Mouse (Mus musculus) midbrain, postnatal 0 days (tissue): ENCODE measurements at regions not wholly inside any gene's neighbourhood (a gene's known extent, or its start where the extent isn't known, plus 50 kb on each side); places are given as distances from the start of the nearest gene placed in this dataset.

Experiments used
- ATAC-seq: fragments of 200-750 bp; cut with Nextera tagmentation; 2 replicates; pipeline ENCODE4 v1.8.0; 2017; ENCODE audit warnings: moderate number of reproducible peaks, mild to moderate bottlenecking, moderate TSS enrichment, moderate library complexity; ENCODE audit not compliant: low FRiP score
- DNase-seq: peaks from one replicate; pipeline ENCODE4 v3.0.0-alpha.2; 2015; ENCODE audit warnings: low spot score
- H3K27ac ChIP-seq: fragments of 300-500 bp; sonication (generic); 2 replicates; pipeline ENCODE4 v1.5.1; 2014; ENCODE audit warnings: low read depth, mild to moderate bottlenecking, low read length, mixed read lengths
- H3K27me3 ChIP-seq: fragments of 300-500 bp; sonication (generic); 2 replicates; pipeline ENCODE4 v1.6.1; 2014; ENCODE audit warnings: low read length, control low read depth, mixed read lengths; ENCODE audit not compliant: insufficient read depth
- H3K36me3 ChIP-seq: fragments of 300-500 bp; sonication (generic); 2 replicates; pipeline ENCODE4 v1.6.1; 2014; ENCODE audit warnings: low read length, control low read depth, mixed read lengths; ENCODE audit not compliant: insufficient read depth
- H3K4me1 ChIP-seq: fragments of 300-500 bp; sonication (generic); 2 replicates; pipeline ENCODE4 v1.6.1; 2014; ENCODE audit warnings: mild to moderate bottlenecking, control low read depth, antibody characterized with exemption, low read length, mixed read lengths; ENCODE audit not compliant: insufficient read depth
- H3K4me2 ChIP-seq: fragments of 300-500 bp; sonication (generic); 2 replicates; pipeline ENCODE4 v1.6.1; 2014; ENCODE audit warnings: low read depth, mild to moderate bottlenecking, low read length, mixed read lengths; ENCODE audit not compliant: poor library complexity, severe bottlenecking
- H3K4me3 ChIP-seq: fragments of 300-500 bp; sonication (generic); 2 replicates; pipeline ENCODE4 v1.5.1; 2014; ENCODE audit warnings: low read depth, mild to moderate bottlenecking, low read length, moderate library complexity
- H3K9ac ChIP-seq: fragments of 300-500 bp; sonication (generic); replicated peaks from 2 replicates; pipeline ENCODE4 v1.6.1; 2014; ENCODE audit warnings: mild to moderate bottlenecking, low read length, moderate library complexity, mixed read lengths; ENCODE audit not compliant: poor library complexity, severe bottlenecking
- H3K9me3 ChIP-seq: fragments of 300-500 bp; sonication (generic); 2 replicates; pipeline ENCODE4 v1.6.1; 2016; ENCODE audit warnings: low read length, control low read depth
- CTCF ChIP-seq: IDR thresholded peaks from 2 replicates; pipeline ENCODE4 v1.5.1; 2016; ENCODE audit warnings: antibody characterized with exemption, mild to moderate bottlenecking
- WGBS: fragments of 180-500 bp; shearing (Covaris S2); extraction: QIAGEN DNeasy Blood & Tissue Kit; methylation state at CpG from one replicate; pipeline ENCODE4 v1.1.7; 2014; 5-methylcytosine and 5-hydroxymethylcytosine counted together

GRCm38 (mm10) chr6:106876690-106877089 lies 76.8 kb upstream of the Crbn start:
- 93% methylated on average over 1 of the region's 1 CpGs for WGBS
- H3K4me3 ChIP-seq: no peak overlapping the region
- no peak for TF ChIP-seq CTCF
- ATAC-seq: no peak
- no peak for DNase-seq
- no peak overlapping the region for H3K27ac ChIP-seq
- no peaks in the 10 kb centered on the region for H3K9me3 ChIP-seq
- H3K9ac ChIP-seq: no peak overlapping the region
- no peaks in the 10 kb centered on the region for H3K4me1 ChIP-seq
- no peaks in the 10 kb centered on the region for H3K27me3 ChIP-seq
- H3K36me3 ChIP-seq: no peaks in the 10 kb centered on the region
- H3K4me2 ChIP-seq: no peak overlapping the region

- TF ChIP-seq CTCF: no peak
- DNase-seq: peak; percentile 24
- Histone ChIP-seq H3K27ac (0 out of 2 replicates have a peak overlapping the region, but pooled peaks have one; percentile 8), H3K9ac (no peak overlapping the region), H3K36me3 (no peaks in the 10 kb centered on the region), H3K4me1 (0 out of 2 replicates have a peak, but pooled peaks cover 5% of the 10 kb centered on the region), H3K9me3 (no peaks in the 10 kb centered on the region), H3K4me2 (no peak overlapping the region), H3K27me3 (no peaks in the 10 kb centered on the region), H3K4me3 (no peak overlapping the region)
- ATAC-seq: no peak
- WGBS: 21% methylated on average over 4 of the region's 4 CpGs
These were observed 92.2 kb upstream of the Crbn start for GRCm38 (mm10) chr6:106891879-106892638.

- Histone ChIP-seq H3K36me3 (no peaks in the 10 kb centered on the region), H3K4me2 (no peak overlapping the region), H3K27ac (no peak overlapping the region), H3K9ac (no peak overlapping the region), H3K9me3 (no peaks in the 10 kb centered on the region), H3K27me3 (no peaks in the 10 kb centered on the region), H3K4me1 (0 out of 2 replicates have a peak, but pooled peaks cover 5% of the 10 kb centered on the region), H3K4me3 (no peak overlapping the region)
- WGBS: 36% methylated on average over 2 of the region's 2 CpGs
- no peak for TF ChIP-seq CTCF
- DNase-seq (no peak), ATAC-seq (no peak)
These were observed 92.7 kb upstream of the Crbn start for GRCm38 (mm10) chr6:106892639-106892934.

GRCm38 (mm10) chr6:106903953-106904683 lies 104.2 kb upstream of the Crbn start:
- H3K4me3 ChIP-seq: no peak overlapping the region
- no peak overlapping the region for H3K27ac ChIP-seq
- H3K9me3 ChIP-seq: no peaks in the 10 kb centered on the region
- H3K4me2 ChIP-seq: no peak overlapping the region
- no peaks in the 10 kb centered on the region for H3K4me1 ChIP-seq
- no peaks in the 10 kb centered on the region for H3K36me3 ChIP-seq
- ATAC-seq (no peak), DNase-seq (no peak)
- WGBS: 89% methylated on average over 8 of the region's 8 CpGs
- TF ChIP-seq CTCF: no peak
- H3K27me3 ChIP-seq: no peaks in the 10 kb centered on the region
- no peak overlapping the region for H3K9ac ChIP-seq

- TF ChIP-seq CTCF: no peak
- Histone ChIP-seq H3K9me3 (no peaks in the 10 kb centered on the region), H3K4me3 (no peak overlapping the region), H3K27ac (no peak overlapping the region), H3K4me2 (no peak overlapping the region), H3K27me3 (no peaks in the 10 kb centered on the region), H3K36me3 (no peaks in the 10 kb centered on the region), H3K9ac (no peak overlapping the region), H3K4me1 (no peaks in the 10 kb centered on the region)
- no peak for ATAC-seq
- DNase-seq: no peak
- WGBS: 88% methylated on average over 2 of the region's 2 CpGs
These were observed 115.2 kb upstream of the Crbn start for GRCm38 (mm10) chr6:106915121-106915520.

- no peaks in the 10 kb centered on the region for H3K36me3 ChIP-seq
- no peaks in the 10 kb centered on the region for H3K27me3 ChIP-seq
- ATAC-seq (no peak), DNase-seq (no peak)
- H3K4me2 ChIP-seq: no peak overlapping the region
- H3K27ac ChIP-seq: no peak overlapping the region
- no peak overlapping the region for H3K9ac ChIP-seq
- no peaks in the 10 kb centered on the region for H3K4me1 ChIP-seq
- 97% methylated on average over 3 of the region's 3 CpGs for WGBS
- no peak overlapping the region for H3K4me3 ChIP-seq
- no peaks in the 10 kb centered on the region for H3K9me3 ChIP-seq
- TF ChIP-seq CTCF: no peak
These were observed 116.9 kb upstream of the Crbn start for GRCm38 (mm10) chr6:106916683-106917289.
